Mouse (Mus musculus): ENCODE data around the gene Tmem25. TPM values are rescaled to one million over a fixed set of nuclear protein-coding genes. Genes with fewer than 3 reads are reported as not detected.

Tmem25 gene
- polyA plus RNA-seq, 1 experiment = 6.9 TPM

DNA sequence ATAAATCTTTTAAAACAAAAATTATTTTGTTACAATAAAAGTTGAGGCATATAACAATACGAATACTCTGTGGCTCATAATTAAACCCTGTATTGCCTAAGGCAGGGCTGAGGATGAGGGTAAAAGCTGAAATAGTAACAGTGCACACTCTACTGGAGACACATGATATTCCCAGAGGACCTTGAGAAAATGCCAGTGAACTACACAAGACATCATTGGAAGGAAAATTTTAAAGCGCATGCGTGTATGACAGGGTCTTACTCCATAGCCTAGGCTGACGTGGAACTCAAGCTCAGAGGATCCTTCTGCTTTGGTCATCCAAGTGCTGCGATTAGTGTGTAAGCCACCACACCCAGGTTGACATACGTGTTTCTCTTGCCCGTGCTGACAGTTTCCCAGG, 50.6 kb downstream of the Tmem25 start:
- no peak overlapping the region for H3K27ac ChIP-seq (ENCODE audit: insufficient read depth, low read depth, low read length)
- 92% methylated on average over 7 of the region's 7 CpGs for WGBS
- H3K4me3 ChIP-seq (ENCODE audit: low read depth, low read length) = no peak overlapping the region
- no peaks in the 10 kb centered on the region for H3K4me1 ChIP-seq (ENCODE audit: control insufficient read depth, insufficient read depth, insufficient read length, low read length)
- no peaks in the 10 kb centered on the region for H3K27me3 ChIP-seq (ENCODE audit: control insufficient read depth, insufficient read depth, low read length)
- peaks cover 82% of the 10 kb centered on the region for H3K36me3 ChIP-seq (ENCODE audit: control insufficient read depth, insufficient read depth, low read length)
- TF ChIP-seq CTCF (IDR thresholded peaks at IDR 0.05; ENCODE audit: extremely low read depth, insufficient read length, insufficient replicate concordance, low read depth, low read length) (no peak), POLR2A (IDR thresholded peaks at IDR 0.05; ENCODE audit: low read depth, low read length) (no peak)

DNA sequence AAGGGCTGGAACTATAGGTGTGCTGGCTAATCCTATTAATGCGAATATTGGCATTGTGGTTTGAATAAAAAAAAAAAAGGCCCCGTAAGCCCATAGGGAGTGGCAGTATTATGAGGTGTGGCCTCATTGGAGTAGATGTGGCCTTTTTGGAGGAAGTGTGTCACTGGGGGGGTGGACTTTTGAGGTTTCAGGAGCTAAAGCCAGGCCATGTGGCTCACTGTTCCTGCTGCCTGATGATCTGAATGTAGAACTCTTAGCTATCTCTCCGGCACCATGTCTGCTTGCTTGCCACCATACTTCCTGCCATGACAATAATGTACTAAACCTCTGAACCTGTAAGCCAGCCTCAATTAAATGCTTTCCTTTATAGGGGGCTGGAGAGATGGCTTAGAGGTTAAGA, 51.8 kb downstream of the Tmem25 start:
- H3K27ac ChIP-seq (ENCODE audit: insufficient read depth, low read depth, low read length) = no peak overlapping the region

DNA sequence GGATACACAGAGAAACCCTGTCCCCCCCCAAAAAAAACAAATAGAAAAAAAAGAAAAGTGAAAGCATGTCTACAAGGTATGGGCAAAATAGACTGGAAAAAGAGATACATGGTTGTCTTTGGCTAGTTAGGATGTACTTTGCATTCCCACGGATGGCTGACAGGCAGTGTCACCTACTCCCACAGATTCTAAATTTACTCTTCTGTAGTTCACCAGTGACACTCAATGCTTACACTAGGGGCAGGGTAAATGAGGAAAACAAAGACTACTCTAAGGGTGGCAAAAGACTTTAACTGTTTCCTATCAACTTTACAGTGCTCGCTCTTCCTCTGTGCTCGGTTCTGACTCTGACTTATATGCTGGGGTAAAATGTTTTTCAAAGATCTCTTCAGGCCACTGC, 52.4 kb downstream of the Tmem25 start:
- H3K27ac ChIP-seq (ENCODE audit: insufficient read depth, low read depth, low read length) = no peak overlapping the region
- peaks cover 74% of the 10 kb centered on the region for H3K36me3 ChIP-seq (ENCODE audit: control insufficient read depth, insufficient read depth, low read length)
- WGBS = 90% methylated on average over 3 of the region's 3 CpGs

More for the DNA sequence above, 51.8 kb downstream of the Tmem25 start:
- WGBS = 91% methylated on average over 3 of the region's 3 CpGs
- TF ChIP-seq CTCF (IDR thresholded peaks at IDR 0.05; ENCODE audit: extremely low read depth, insufficient read length, insufficient replicate concordance, low read depth, low read length) (no peak), POLR2A (IDR thresholded peaks at IDR 0.05; ENCODE audit: low read depth, low read length) (no peak)
- H3K27me3 ChIP-seq (ENCODE audit: control insufficient read depth, insufficient read depth, low read length) = no peaks in the 10 kb centered on the region
- H3K36me3 ChIP-seq (ENCODE audit: control insufficient read depth, insufficient read depth, low read length) = peaks cover 77% of the 10 kb centered on the region
- no peaks in the 10 kb centered on the region for H3K4me1 ChIP-seq (ENCODE audit: control insufficient read depth, insufficient read depth, insufficient read length, low read length)
- no peak overlapping the region for H3K4me3 ChIP-seq (ENCODE audit: low read depth, low read length)

DNA sequence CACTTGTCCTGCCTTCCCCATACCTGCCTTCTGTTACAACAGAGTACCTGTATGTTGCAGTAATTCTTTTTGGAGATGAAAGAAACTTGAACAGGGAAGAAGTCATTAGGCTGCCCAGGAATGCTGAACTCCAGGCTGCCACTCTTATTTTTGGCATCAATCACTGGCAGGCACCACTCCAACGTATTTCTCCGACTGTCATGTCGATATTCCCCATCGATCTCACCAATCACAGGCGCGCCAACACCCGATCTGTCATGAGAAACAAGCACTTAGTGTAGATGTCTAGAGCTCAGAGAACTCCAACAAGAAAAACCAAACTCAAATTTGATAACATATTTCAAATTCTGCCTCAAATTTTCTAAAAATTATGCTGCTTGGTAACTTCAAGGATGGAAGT, 53.7 kb downstream of the Tmem25 start:
- H3K27ac ChIP-seq (ENCODE audit: insufficient read depth, low read depth, low read length) = no peak overlapping the region
- no peaks in the 10 kb centered on the region for H3K27me3 ChIP-seq (ENCODE audit: control insufficient read depth, insufficient read depth, low read length)
- no peak overlapping the region for H3K4me3 ChIP-seq (ENCODE audit: low read depth, low read length)
- TF ChIP-seq POLR2A (IDR thresholded peaks at IDR 0.05; ENCODE audit: low read depth, low read length) (no peak), CTCF (IDR thresholded peaks at IDR 0.05; ENCODE audit: extremely low read depth, insufficient read length, insufficient replicate concordance, low read depth, low read length) (no peak)
- peaks cover 64% of the 10 kb centered on the region for H3K36me3 ChIP-seq (ENCODE audit: control insufficient read depth, insufficient read depth, low read length)
- WGBS = 92% methylated on average over 7 of the region's 7 CpGs
- no peaks in the 10 kb centered on the region for H3K4me1 ChIP-seq (ENCODE audit: control insufficient read depth, insufficient read depth, insufficient read length, low read length)

More for the DNA sequence above, 52.4 kb downstream of the Tmem25 start:
- TF ChIP-seq POLR2A (IDR thresholded peaks at IDR 0.05; ENCODE audit: low read depth, low read length) (no peak), CTCF (IDR thresholded peaks at IDR 0.05; ENCODE audit: extremely low read depth, insufficient read length, insufficient replicate concordance, low read depth, low read length) (no peak)
- H3K27me3 ChIP-seq (ENCODE audit: control insufficient read depth, insufficient read depth, low read length) = no peaks in the 10 kb centered on the region
- H3K4me1 ChIP-seq (ENCODE audit: control insufficient read depth, insufficient read depth, insufficient read length, low read length) = no peaks in the 10 kb centered on the region
- no peak overlapping the region for H3K4me3 ChIP-seq (ENCODE audit: low read depth, low read length)

Other genes starting within 250 kb of the Tmem25 start
- gene Cxcr5, start 237.4 kb downstream of the Tmem25 start, polyA plus RNA-seq (2012; rRNA removed) = 2.0 and 5.7 TPM in 2 replicates
- 5.1 and 9.6 TPM in 2 replicates for gene Ddx6, start 194.4 kb downstream of the Tmem25 start, polyA plus RNA-seq (2012; rRNA removed)
- gene Treh, start 126.1 kb downstream of the Tmem25 start, polyA plus RNA-seq (2012; rRNA removed) = 131 and 183 TPM in 2 replicates
- gene Phldb1, start 64.1 kb downstream of the Tmem25 start, polyA plus RNA-seq (2012; rRNA removed) = 29.8 and 34.1 TPM in 2 replicates
- 19.3 and 47.9 TPM in 2 replicates for gene Arcn1, start 31.5 kb downstream of the Tmem25 start, polyA plus RNA-seq (2012; rRNA removed)
- 13.4 and 26.2 TPM in 2 replicates for gene Ift46, start 31.4 kb downstream of the Tmem25 start, polyA plus RNA-seq (2012; rRNA removed)
- gene Ttc36, start 3.8 kb upstream of the Tmem25 start, polyA plus RNA-seq (2012; rRNA removed) = 2.1 and 9.4 TPM in 2 replicates
- gene Kmt2a, start 82.0 kb upstream of the Tmem25 start, polyA plus RNA-seq (2012; rRNA removed) = 6.8 and 12.2 TPM in 2 replicates
- gene Atp5l, start 121.4 kb upstream of the Tmem25 start, polyA plus RNA-seq (2012; rRNA removed) = 72.7 and 102 TPM in 2 replicates
- 4.9 and 7.1 TPM in 2 replicates for gene Ube4a, start 166.3 kb upstream of the Tmem25 start, polyA plus RNA-seq (2012; rRNA removed)
- 2.8 and 4.0 TPM in 2 replicates for gene Cd3g, start 181.1 kb upstream of the Tmem25 start, polyA plus RNA-seq (2012; rRNA removed)
- 3.3 and 3.8 TPM in 2 replicates for gene Cd3d, start 182.5 kb upstream of the Tmem25 start, polyA plus RNA-seq (2012; rRNA removed)
- gene Cd3e, start 210.3 kb upstream of the Tmem25 start, polyA plus RNA-seq (2012; rRNA removed) = 12.9 and 13.7 TPM in 2 replicates
- 5.3 and 8.2 TPM in 2 replicates for gene Mpzl2, start 240.5 kb upstream of the Tmem25 start, polyA plus RNA-seq (2012; rRNA removed)